37 mouse cellular contexts compared by ENCODE assay signal in the genomic region with DNA sequence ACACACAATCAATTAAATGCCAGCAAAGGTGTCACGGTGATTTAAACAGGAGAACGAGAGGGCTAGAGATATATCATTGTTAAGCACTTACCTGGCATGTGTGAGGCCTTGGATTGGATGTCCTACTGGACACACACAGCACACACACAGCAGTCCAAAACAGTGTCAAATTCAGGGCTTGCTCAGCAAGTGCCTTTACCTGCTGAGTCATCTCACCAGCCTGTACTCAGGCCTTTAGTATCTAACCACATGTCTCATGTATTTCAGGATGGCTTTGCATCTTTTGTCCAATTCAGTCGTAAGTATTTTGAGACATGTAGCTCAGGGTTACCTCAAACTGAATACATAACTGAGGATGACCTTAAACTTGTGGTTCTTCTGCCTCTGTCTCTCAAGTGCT. TPM values are rescaled to one million over a fixed set of nuclear protein-coding genes. Genes with fewer than 3 reads are reported as not detected.
A peak's percentile ranks its signal among the peaks of the same experiment; 100 is the strongest.
DNase-seq lines count a peak whose midpoint lies in the region; ATAC-seq and TF ChIP-seq lines count a peak whose summit lies in the region.
"Had no signal": no experiment of that assay in that cellular context is flagged by ENCODE, and none has a peak within 500 bp of the region (broad histone marks: within the 10 kb centered on the region; RNA-seq: fewer than 3 reads in every experiment).

No protein-coding gene starts in this region.

- no peak for DNase-seq in liver, embryonic 11.5 days (ENCODE audit: low spot score)
- DNase-seq in skeletal muscle tissue, adult 2 months (ENCODE audit: low read depth, low spot score): peak; percentile 58
- DNase-seq: adrenal gland, adult 8-10 months; adrenal gland, postnatal 25 days; B cell, adult 2 months; cerebellum, adult 11-12 months; cerebellum, adult 8-10 months; cerebellum, postnatal 10 days; cerebellum, postnatal 36 days; embryo, embryonic 11 days; gastrocnemius, postnatal 10 days; gastrocnemius, postnatal 36 days; heart, adult 11 months; heart, postnatal 36 days; kidney, adult 11 months had no signal

- ATAC-seq in liver, embryonic 11.5 days (replicated peaks; ENCODE audit: low FRiP score): 0 out of 2 replicates have a peak, but pooled peaks have one; percentile 34
- no peak for ATAC-seq in liver, embryonic 12.5 days
- no peak for ATAC-seq in kidney, embryonic 16.5 days (ENCODE audit: low FRiP score, low TSS enrichment)
- ATAC-seq in frontal cortex, adult (ENCODE audit: low TSS enrichment): no peak
- ATAC-seq: activated CD4-positive, CD25-positive, alpha-beta regulatory T cell, adult 4 months; CD4-positive, CD25-positive, alpha-beta regulatory T cell, adult 4 months; forebrain, embryonic 13.5 days; forebrain, embryonic 16.5 days; hindbrain, embryonic 16.5 days; intestine, embryonic 15.5 days had no signal

- no peaks in the 10 kb centered on the region for H3K27me3 ChIP-seq in liver, embryonic 11.5 days (replicated peaks; ENCODE audit: control insufficient read depth, insufficient read depth, low read length)
- no peaks in the 10 kb centered on the region for H3K27me3 ChIP-seq in liver, embryonic 12.5 days (replicated peaks)
- no peaks in the 10 kb centered on the region for H3K27me3 ChIP-seq in C2C12 (ENCODE audit: control insufficient read depth, insufficient read depth, insufficient read length)
- no peaks in the 10 kb centered on the region for H3K27me3 ChIP-seq in kidney, embryonic 16.5 days (ENCODE audit: insufficient read depth, low read length)
- H3K27me3 ChIP-seq: embryonic facial prominence, embryonic 13.5 days; forebrain, embryonic 13.5 days; hindbrain, embryonic 13.5 days; intestine, embryonic 15.5 days had no signal

- no peak overlapping the region for H3K9ac ChIP-seq in liver, embryonic 11.5 days (ENCODE audit: low read depth, low read length)
- no peak overlapping the region for H3K9ac ChIP-seq in liver, embryonic 12.5 days
- H3K9ac ChIP-seq in kidney, embryonic 16.5 days (replicated peaks; ENCODE audit: low read length): no peak overlapping the region
- H3K9ac ChIP-seq: embryonic facial prominence, embryonic 13.5 days; forebrain, embryonic 13.5 days; hindbrain, embryonic 13.5 days; intestine, embryonic 15.5 days had no signal

- 77% methylated on average over 3 of the region's 3 CpGs for WGBS in liver, embryonic 11.5 days
- 66% methylated on average over 3 of the region's 3 CpGs for WGBS in liver, embryonic 12.5 days (ENCODE audit: insufficient replicate concordance)
- 67% methylated on average over 3 of the region's 3 CpGs for WGBS in kidney, embryonic 16.5 days

- H3K79me3 ChIP-seq in C2C12 (ENCODE audit: low read depth): no peaks in the 10 kb centered on the region

- H3K9me3 ChIP-seq in liver, embryonic 11.5 days (ENCODE audit: control insufficient read depth, low read length): no peaks in the 10 kb centered on the region
- no peaks in the 10 kb centered on the region for H3K9me3 ChIP-seq in liver, embryonic 12.5 days (replicated peaks)
- H3K9me3 ChIP-seq in kidney, embryonic 16.5 days (ENCODE audit: low read length): no peaks in the 10 kb centered on the region
- H3K9me3 ChIP-seq: embryonic facial prominence, embryonic 10.5 days; embryonic facial prominence, embryonic 13.5 days; forebrain, embryonic 10.5 days; forebrain, embryonic 13.5 days; hindbrain, embryonic 10.5 days; hindbrain, embryonic 13.5 days; intestine, embryonic 15.5 days had no signal

- H3K4me1 ChIP-seq in liver, embryonic 11.5 days (replicated peaks; ENCODE audit: control insufficient read depth, insufficient read depth, low read length): no peaks in the 10 kb centered on the region
- H3K4me1 ChIP-seq in liver, embryonic 12.5 days: no peaks in the 10 kb centered on the region
- H3K4me1 ChIP-seq in kidney, embryonic 16.5 days (ENCODE audit: insufficient read depth, low read length): peaks cover 3% of the 10 kb centered on the region; the same call in 1 of the 2 replicates
- H3K4me1 ChIP-seq: forebrain, embryonic 10.5 days; forebrain, embryonic 13.5 days; hindbrain, embryonic 13.5 days had no signal

- H3K36me3 ChIP-seq in liver, embryonic 11.5 days (ENCODE audit: control insufficient read depth, insufficient read depth, low read length): no peaks in the 10 kb centered on the region
- H3K36me3 ChIP-seq in liver, embryonic 12.5 days: no peaks in the 10 kb centered on the region
- H3K36me3 ChIP-seq in C2C12 (ENCODE audit: control insufficient read depth, insufficient read depth): no peaks in the 10 kb centered on the region
- no peaks in the 10 kb centered on the region for H3K36me3 ChIP-seq in kidney, embryonic 16.5 days (ENCODE audit: insufficient read depth, low read length)
- H3K36me3 ChIP-seq: embryonic facial prominence, embryonic 10.5 days; embryonic facial prominence, embryonic 13.5 days; forebrain, embryonic 10.5 days; hindbrain, embryonic 10.5 days; hindbrain, embryonic 13.5 days; intestine, embryonic 15.5 days had no signal

- no peak overlapping the region for H3K4me2 ChIP-seq in liver, embryonic 11.5 days
- no peak overlapping the region for H3K4me2 ChIP-seq in liver, embryonic 12.5 days
- H3K4me2 ChIP-seq in kidney, embryonic 16.5 days (replicated peaks; ENCODE audit: low read depth, low read length): no peak overlapping the region
- H3K4me2 ChIP-seq: embryonic facial prominence, embryonic 13.5 days; forebrain, embryonic 13.5 days; heart, embryonic 11.5 days; hindbrain, embryonic 13.5 days; intestine, embryonic 15.5 days had no signal

- H3K79me2 ChIP-seq in C2C12 (ENCODE audit: control insufficient read depth, insufficient read depth): no peaks in the 10 kb centered on the region

- H3ac ChIP-seq in C2C12 (ENCODE audit: control insufficient read depth, insufficient read length, low read depth): no peak overlapping the region

- no peak for TF ChIP-seq CTCF in C2C12 (IDR thresholded peaks at IDR 0.05; ENCODE audit: control insufficient read depth, insufficient read depth, insufficient read length)

- H3K4me3 ChIP-seq in liver, embryonic 11.5 days (ENCODE audit: low read depth, low read length): no peak overlapping the region
- no peak overlapping the region for H3K4me3 ChIP-seq in liver, embryonic 12.5 days
- H3K4me3 ChIP-seq in C2C12 (ENCODE audit: insufficient read depth, poor library complexity, severe bottlenecking): no peak overlapping the region
- no peak overlapping the region for H3K4me3 ChIP-seq in kidney, embryonic 16.5 days (ENCODE audit: low read length)
- H3K4me3 ChIP-seq: embryonic facial prominence, embryonic 10.5 days; embryonic facial prominence, embryonic 13.5 days; erythroblast, embryonic 14.5 days; forebrain, embryonic 10.5 days; forebrain, embryonic 13.5 days; hindbrain, embryonic 10.5 days; hindbrain, embryonic 13.5 days; intestine, embryonic 15.5 days had no signal

- H3K27ac ChIP-seq in liver, embryonic 11.5 days (ENCODE audit: low read depth, low read length): no peak overlapping the region
- H3K27ac ChIP-seq in liver, embryonic 12.5 days: no peak overlapping the region
- no peak overlapping the region for H3K27ac ChIP-seq in kidney, embryonic 16.5 days (ENCODE audit: low read length)
- H3K27ac ChIP-seq: embryonic facial prominence, embryonic 10.5 days; embryonic facial prominence, embryonic 13.5 days; forebrain, embryonic 10.5 days; forebrain, embryonic 13.5 days; hindbrain, embryonic 10.5 days; hindbrain, embryonic 13.5 days; intestine, embryonic 15.5 days had no signal

TF ChIP-seq in C2C12, 6 proteins besides CTCF, POLR2A, EP300 and RAD21:
- no peak for TF ChIP-seq MYOD1 (IDR thresholded peaks at IDR 0.05; ENCODE audit: control insufficient read depth, insufficient read length, low read depth)
- no peak for TF ChIP-seq USF1 (IDR thresholded peaks at IDR 0.05; ENCODE audit: low read depth)
- TF ChIP-seq FOSL1 (IDR thresholded peaks at IDR 0.05; ENCODE audit: insufficient read depth, low read length, poor library complexity, severe bottlenecking): peak; percentile 14
- TF ChIP-seq CEBPB (IDR thresholded peaks at IDR 0.05; ENCODE audit: low read depth): no peak
- no peak for TF ChIP-seq MYOG (IDR thresholded peaks at IDR 0.05; ENCODE audit: control insufficient read depth, extremely low read depth, insufficient read length)
- TF ChIP-seq MAX (IDR thresholded peaks at IDR 0.05): peak; percentile 82
TF ChIP-seq in C2C12: peak in this region for 2.

RNA-seq across cellular contexts. Expression of a gene that starts 21.0 kb away (rescaled TPM):
- polyA plus RNA-seq in liver, embryonic 11.5 days (2014; fragmentation: Nextera tagmentation; extraction: Ambion mirVana): 60.2 and 74.2 TPM in 2 replicates
- 39.6 and 42.2 TPM in 2 replicates for polyA plus RNA-seq in liver, embryonic 12.5 days (2016; fragmentation: Nextera tagmentation; extraction: Ambion mirVana)
- polyA plus RNA-seq in C2C12 (2012; fragmentation: generic; extraction: Trizol): 933 TPM
- polyA plus RNA-seq in kidney, embryonic 16.5 days (2015; fragmentation: Nextera tagmentation; extraction: Ambion mirVana): 60.1 and 74.0 TPM in 2 replicates

RNA-seq across cellular contexts. Expression of a gene that starts 25.8 kb away (rescaled TPM):
- 14.4 and 17.1 TPM in 2 replicates for polyA plus RNA-seq in liver, embryonic 11.5 days (2014; fragmentation: Nextera tagmentation; extraction: Ambion mirVana)
- 11.5 and 14.3 TPM in 2 replicates for polyA plus RNA-seq in liver, embryonic 12.5 days (2016; fragmentation: Nextera tagmentation; extraction: Ambion mirVana)
- polyA plus RNA-seq in C2C12 (2012; fragmentation: generic; extraction: Trizol): 31.0 TPM
- polyA plus RNA-seq in kidney, embryonic 16.5 days (2015; fragmentation: Nextera tagmentation; extraction: Ambion mirVana): 30.9 and 39.2 TPM in 2 replicates

RNA-seq across cellular contexts. Expression of a gene that starts 26.2 kb away (rescaled TPM):
- not detected in 2 replicates for polyA plus RNA-seq in liver, embryonic 11.5 days (2014; fragmentation: Nextera tagmentation; extraction: Ambion mirVana)
- not detected in 2 replicates for polyA plus RNA-seq in liver, embryonic 12.5 days (2016; fragmentation: Nextera tagmentation; extraction: Ambion mirVana)
- not detected for polyA plus RNA-seq in C2C12 (2012; fragmentation: generic; extraction: Trizol)
- 0.36 TPM in 1 of 2 replicates, not detected in the other for polyA plus RNA-seq in kidney, embryonic 16.5 days (2015; fragmentation: Nextera tagmentation; extraction: Ambion mirVana)
- polyA plus RNA-seq: brain, embryonic 14.5 days; cortical plate, adult 2 months; embryonic facial prominence, embryonic 10.5 days; embryonic facial prominence, embryonic 13.5 days; forebrain, embryonic 10.5 days; forebrain, embryonic 13.5 days; forebrain, embryonic 16.5 days; frontal cortex, adult 2 months; heart, embryonic 11.5 days; heart, embryonic 14.5 days; heart, postnatal 0 days; hindbrain, embryonic 10.5 days; hindbrain, embryonic 13.5 days; hindbrain, embryonic 16.5 days; intestine, embryonic 15.5 days had no signal

Comparison
In these comparisons a context has a peak if more than half of its experiments do, and no peak if none do; other contexts are left out.
1. RNA of a gene that starts 21.0 kb away (polyA plus RNA-seq): 933 TPM in C2C12 (single experiment); 60.2 to 74.2 TPM in liver, embryonic 11.5 days, 60.1 to 74.0 TPM in kidney, embryonic 16.5 days and 39.6 to 42.2 TPM in liver, embryonic 12.5 days; every median in the first group is over 10 times any median in the second.